Mouse (Mus musculus) cerebellum, postnatal 36 days (tissue): ENCODE results near the gene Prkab1.

Source experiments
- DNase-seq, 2 experiments: peaks; one replicate each; pipeline ENCODE4 v3.0.0; 2021 to 2022; ENCODE audit warnings: mixed read lengths in 2 of 2

Prkab1 gene

GRCm38 (mm10) chr5:116024327-116024739, at the start of gene Prkab1:
Gene Prkab1, minus strand, starts transcription at chr5:116024508.
- DNase-seq: peak; percentile 86 to 89

GRCm38 (mm10) chr5:116069618-116070017, 45.3 kb upstream of the Prkab1 start:
- no peak for DNase-seq

- no peak for DNase-seq
Measured at GRCm38 (mm10) chr5:116052826-116053225, 28.5 kb upstream of the Prkab1 start.

- DNase-seq: no peak
Measured at GRCm38 (mm10) chr5:116052171-116052570, 27.9 kb upstream of the Prkab1 start.

GRCm38 (mm10) chr5:116049821-116050220, 25.5 kb upstream of the Prkab1 start:
- no peak for DNase-seq

- no peak for DNase-seq
Measured at GRCm38 (mm10) chr5:116048321-116048720, 24.0 kb upstream of the Prkab1 start.

- DNase-seq: no peak
Measured at GRCm38 (mm10) chr5:116046246-116046645, 21.9 kb upstream of the Prkab1 start.

- DNase-seq: no peak
Measured at GRCm38 (mm10) chr5:116045581-116045980, 21.3 kb upstream of the Prkab1 start.

GRCm38 (mm10) chr5:116042241-116042640, 17.9 kb upstream of the Prkab1 start:
- no peak for DNase-seq

GRCm38 (mm10) chr5:116039706-116040105, 15.4 kb upstream of the Prkab1 start:
- no peak for DNase-seq

GRCm38 (mm10) chr5:116037731-116038130, 13.4 kb upstream of the Prkab1 start:
- DNase-seq: no peak

GRCm38 (mm10) chr5:116036465-116036864, 12.2 kb upstream of the Prkab1 start:
- DNase-seq: no peak

- peak; percentile 58 to 60 for DNase-seq
Measured at GRCm38 (mm10) chr5:116031190-116031577, 6.9 kb upstream of the Prkab1 start.

GRCm38 (mm10) chr5:116030566-116031189, 6.4 kb upstream of the Prkab1 start:
- no peak for DNase-seq

- DNase-seq: no peak
Measured at GRCm38 (mm10) chr5:116029071-116029470, 4.8 kb upstream of the Prkab1 start.

- DNase-seq: no peak
Measured at GRCm38 (mm10) chr5:116026561-116026960, 2.3 kb upstream of the Prkab1 start.

- no peak for DNase-seq
Measured at GRCm38 (mm10) chr5:116026107-116026506, 1.8 kb upstream of the Prkab1 start.

- DNase-seq: no peak
Measured at GRCm38 (mm10) chr5:116023821-116024284, 455 bp downstream of the Prkab1 start.

GRCm38 (mm10) chr5:116023251-116023661, 1.1 kb downstream of the Prkab1 start:
- DNase-seq: no peak

- DNase-seq: no peak
Measured at GRCm38 (mm10) chr5:116022658-116023200, 1.6 kb downstream of the Prkab1 start.

- no peak for DNase-seq
Measured at GRCm38 (mm10) chr5:116022131-116022530, 2.2 kb downstream of the Prkab1 start.

- no peak for DNase-seq
Measured at GRCm38 (mm10) chr5:116021552-116021951, 2.8 kb downstream of the Prkab1 start.

- no peak for DNase-seq
Measured at GRCm38 (mm10) chr5:116019371-116019770, 4.9 kb downstream of the Prkab1 start.

GRCm38 (mm10) chr5:116018784-116019183, 5.5 kb downstream of the Prkab1 start:
- DNase-seq: no peak

GRCm38 (mm10) chr5:116018196-116018595, 6.1 kb downstream of the Prkab1 start:
- DNase-seq: no peak
